Mouse (Mus musculus) forebrain, postnatal 0 days (tissue): Measurements from ENCODE around the gene Fam102b. TPM values are rescaled to one million over a fixed set of nuclear protein-coding genes. Genes with fewer than 3 reads are reported as not detected.

ENCODE experiments used
- ATAC-seq: fragments of 200-750 bp; cut with Nextera tagmentation; 2 replicates; pipeline ENCODE4 v1.8.0; 2017; ENCODE audit warnings: mild to moderate bottlenecking, moderate library complexity
- DNase-seq: peaks from one replicate; pipeline ENCODE4 v3.0.0-alpha.2; 2015
- H3K27ac ChIP-seq: fragments of 300-500 bp; sonication (generic); 2 replicates; pipeline ENCODE4 v1.5.1; 2014; ENCODE audit warnings: low read depth, mild to moderate bottlenecking, antibody characterized with exemption, low read length, moderate library complexity, mixed read lengths
- H3K27me3 ChIP-seq: fragments of 300-500 bp; sonication (generic); 2 replicates; pipeline ENCODE4 v1.6.1; 2014; ENCODE audit warnings: mild to moderate bottlenecking, low read length, mixed read lengths; ENCODE audit not compliant: insufficient read depth
- H3K36me3 ChIP-seq: fragments of 300-500 bp; sonication (generic); 2 replicates; pipeline ENCODE4 v1.6.1; 2014; ENCODE audit warnings: mild to moderate bottlenecking, moderate library complexity; ENCODE audit not compliant: insufficient read depth
- H3K4me1 ChIP-seq: fragments of 300-500 bp; sonication (generic); 2 replicates; pipeline ENCODE4 v1.6.1; 2014; ENCODE audit warnings: antibody characterized with exemption; ENCODE audit not compliant: insufficient read depth
- H3K4me2 ChIP-seq: fragments of 300-500 bp; sonication (generic); 2 replicates; pipeline ENCODE4 v1.6.1; 2014; ENCODE audit warnings: low read depth, mild to moderate bottlenecking, moderate library complexity
- H3K4me3 ChIP-seq: fragments of 300-500 bp; sonication (generic); 2 replicates; pipeline ENCODE4 v1.5.1; 2014; ENCODE audit warnings: low read depth, low read length, mixed read lengths
- H3K9ac ChIP-seq: fragments of 300-500 bp; sonication (generic); 2 replicates; pipeline ENCODE4 v1.6.1; 2014; ENCODE audit warnings: mild to moderate bottlenecking
- H3K9me3 ChIP-seq: fragments of 300-500 bp; sonication (generic); 2 replicates; pipeline ENCODE4 v1.6.1; 2016; ENCODE audit warnings: low read length
- CTCF ChIP-seq: sonication (generic); IDR thresholded peaks from 2 replicates; pipeline ENCODE4 v1.5.1; 2016; ENCODE audit warnings: antibody characterized with exemption, control low read depth, low read depth
- WGBS: fragments of 180-500 bp; shearing (Covaris S2); extraction: QIAGEN DNeasy Blood & Tissue Kit; methylation state at CpG from one replicate; pipeline ENCODE4 v1.1.7; 2014; 5-methylcytosine and 5-hydroxymethylcytosine counted together
- polyA plus RNA-seq: library from polyadenylated mRNA; unstranded; fragments of >200 nt; fragmentation: Nextera tagmentation; extraction: Ambion mirVana; gene quantifications from 2 replicates; pipeline ENCODE4 v1.2.1, GENCODE M21; 2015
- total RNA-seq: library from RNA; depleted of rRNA; stranded (reverse); fragments of >200 nt; gene quantifications from 2 replicates; pipeline ENCODE4 v1.2.3, GENCODE M21; 2014

The Fam102b gene
- total and polyA plus RNA-seq, 2 experiments from 2014 or later, result 26.8 to 99.9 TPM

- Histone ChIP-seq H3K36me3 (no peaks in the 10 kb centered on the region), H3K27me3 (no peaks in the 10 kb centered on the region), H3K27ac (peak overlapping the region; percentile 95), H3K9me3 (no peaks in the 10 kb centered on the region), H3K9ac (peak overlapping the region; percentile 90), H3K4me1 (peaks cover 11% of the 10 kb centered on the region; the same call in 1 of the 2 replicates), H3K4me2 (peak overlapping the region; percentile 64), H3K4me3 (peak overlapping the region; percentile 95)
- peak; percentile 70 for DNase-seq
- under 1% methylated on average over 50 of the region's 51 CpGs for WGBS
- ATAC-seq, result peak; percentile 80
- no peak for TF ChIP-seq CTCF
Observed at GRCm38 (mm10) chr3:109026991-109027470, 376 bp downstream of the Fam102b start.

GRCm38 (mm10) chr3:109026462-109026990 lies 881 bp downstream of the Fam102b start:
- WGBS, result 6% methylated on average over 15 of the region's 15 CpGs
- no peaks in the 10 kb centered on the region for H3K27me3 ChIP-seq
- H3K4me1 ChIP-seq, result peaks cover 11% of the 10 kb centered on the region; the same call in 1 of the 2 replicates
- H3K27ac ChIP-seq, result peak overlapping the region; percentile 95
- peak; percentile 61 for DNase-seq
- peak; percentile 40 for TF ChIP-seq CTCF
- peak overlapping the region; percentile 90 for H3K9ac ChIP-seq
- peak overlapping the region; percentile 95 for H3K4me3 ChIP-seq
- peak; percentile 3; the same call in 1 of the 2 replicates for ATAC-seq
- no peaks in the 10 kb centered on the region for H3K36me3 ChIP-seq
- H3K9me3 ChIP-seq, result no peaks in the 10 kb centered on the region
- peak overlapping the region; percentile 64 for H3K4me2 ChIP-seq

- H3K9me3 ChIP-seq, result no peaks in the 10 kb centered on the region
Observed at GRCm38 (mm10) chr3:109025579-109025978, 1.8 kb downstream of the Fam102b start.

GRCm38 (mm10) chr3:109023066-109023465 lies 4.3 kb downstream of the Fam102b start:
- H3K27me3 ChIP-seq, result no peaks in the 10 kb centered on the region
- no peak overlapping the region for H3K4me3 ChIP-seq
- WGBS, result 25% methylated on average over 8 of the region's 8 CpGs
- no peak overlapping the region for H3K9ac ChIP-seq
- H3K36me3 ChIP-seq, result no peaks in the 10 kb centered on the region
- peaks cover 11% of the 10 kb centered on the region; the same call in 1 of the 2 replicates for H3K4me1 ChIP-seq
- peak overlapping the region; percentile 3; the same call in 1 of the 2 replicates for H3K4me2 ChIP-seq
- no peak for ATAC-seq
- DNase-seq, result peak; percentile 37
- H3K9me3 ChIP-seq, result no peaks in the 10 kb centered on the region
- no peak for TF ChIP-seq CTCF
- no peak overlapping the region for H3K27ac ChIP-seq

More at GRCm38 (mm10) chr3:109025579-109025978, 1.8 kb downstream of the Fam102b start:
- peaks cover 11% of the 10 kb centered on the region; the same call in 1 of the 2 replicates for H3K4me1 ChIP-seq
- no peaks in the 10 kb centered on the region for H3K36me3 ChIP-seq
- H3K4me2 ChIP-seq, result peak overlapping the region; percentile 64
- no peak overlapping the region for H3K9ac ChIP-seq
- DNase-seq (peak; percentile 89), ATAC-seq (peak; percentile 14; the same call in 1 of the 2 replicates)
- TF ChIP-seq CTCF, result peak; percentile 94
- 17% methylated on average over 16 of the region's 16 CpGs for WGBS
- H3K27me3 ChIP-seq, result no peaks in the 10 kb centered on the region
- no peak overlapping the region for H3K27ac ChIP-seq
- peak overlapping the region; percentile 95 for H3K4me3 ChIP-seq

GRCm38 (mm10) chr3:109021720-109022516 lies 5.5 kb downstream of the Fam102b start:
- Histone ChIP-seq H3K9ac (no peak overlapping the region), H3K4me2 (no peak overlapping the region), H3K36me3 (no peaks in the 10 kb centered on the region), H3K4me3 (no peak overlapping the region), H3K4me1 (peaks cover 11% of the 10 kb centered on the region; the same call in 1 of the 2 replicates), H3K9me3 (no peaks in the 10 kb centered on the region), H3K27ac (no peak overlapping the region), H3K27me3 (no peaks in the 10 kb centered on the region)
- ATAC-seq (no peak), DNase-seq (no peak)
- TF ChIP-seq CTCF, result no peak
- WGBS, result 84% methylated on average over 6 of the region's 6 CpGs

- H3K4me1 ChIP-seq, result peaks cover 3% of the 10 kb centered on the region; the same call in 1 of the 2 replicates
- WGBS, result 90% methylated on average over 5 of the region's 5 CpGs
- TF ChIP-seq CTCF, result no peak
- no peak overlapping the region for H3K4me2 ChIP-seq
- no peak for ATAC-seq
- H3K27ac ChIP-seq, result no peak overlapping the region
- DNase-seq, result no peak
- H3K27me3 ChIP-seq, result no peaks in the 10 kb centered on the region
- H3K9me3 ChIP-seq, result no peaks in the 10 kb centered on the region
- no peak overlapping the region for H3K9ac ChIP-seq
- no peak overlapping the region for H3K4me3 ChIP-seq
- H3K36me3 ChIP-seq, result no peaks in the 10 kb centered on the region
Observed at GRCm38 (mm10) chr3:109018336-109018735, 9.1 kb downstream of the Fam102b start.

- DNase-seq (no peak), ATAC-seq (no peak)
- Histone ChIP-seq H3K9ac (no peak overlapping the region), H3K4me2 (no peak overlapping the region), H3K27me3 (no peaks in the 10 kb centered on the region), H3K4me1 (no peaks in the 10 kb centered on the region), H3K4me3 (no peak overlapping the region), H3K27ac (no peak overlapping the region), H3K9me3 (no peaks in the 10 kb centered on the region), H3K36me3 (no peaks in the 10 kb centered on the region)
- 94% methylated on average over 4 of the region's 4 CpGs for WGBS
- TF ChIP-seq CTCF, result no peak
Observed at GRCm38 (mm10) chr3:109012595-109012994, 14.8 kb downstream of the Fam102b start.
